ENCODE assay signal across 24 mouse cellular contexts in genomic region chr17:46642060-46642459, GRCm38 (mm10).
"Had no signal": no experiment of that assay in that cellular context is flagged by ENCODE, and none has a peak within 500 bp of the region (broad histone marks: within the 10 kb centered on the region; RNA-seq: fewer than 3 reads in every experiment).

No protein-coding gene starts in this region.

- H3K9ac ChIP-seq: heart, embryonic 13.5 days; heart, embryonic 15.5 days; hindbrain, embryonic 13.5 days; hindbrain, embryonic 15.5 days; limb, embryonic 13.5 days; limb, embryonic 15.5 days; liver, embryonic 12.5 days; liver, embryonic 14.5 days had no signal

- H3K27ac ChIP-seq: heart, embryonic 13.5 days; heart, embryonic 15.5 days; hindbrain, embryonic 13.5 days; hindbrain, embryonic 15.5 days; hindbrain, postnatal 0 days; kidney, postnatal 0 days; limb, embryonic 13.5 days; limb, embryonic 15.5 days; liver, embryonic 12.5 days; liver, embryonic 14.5 days had no signal

- H3K4me3 ChIP-seq: heart, embryonic 13.5 days; heart, embryonic 15.5 days; hindbrain, embryonic 13.5 days; hindbrain, embryonic 15.5 days; limb, embryonic 13.5 days; limb, embryonic 15.5 days; liver, embryonic 12.5 days had no signal

- H3K27me3 ChIP-seq: heart, embryonic 13.5 days; heart, embryonic 15.5 days; hindbrain, embryonic 13.5 days; hindbrain, embryonic 15.5 days; limb, embryonic 13.5 days; limb, embryonic 15.5 days; liver, embryonic 12.5 days had no signal

- H3K9me3 ChIP-seq: heart, embryonic 13.5 days; heart, embryonic 15.5 days; hindbrain, embryonic 13.5 days; hindbrain, embryonic 15.5 days; limb, embryonic 13.5 days; limb, embryonic 15.5 days; liver, embryonic 12.5 days had no signal

- ATAC-seq: hindbrain, postnatal 0 days; intestine, postnatal 0 days; liver, embryonic 12.5 days had no signal

- H3K4me2 ChIP-seq: heart, embryonic 11.5 days; heart, embryonic 13.5 days; heart, embryonic 15.5 days; hindbrain, embryonic 13.5 days; hindbrain, embryonic 15.5 days; limb, embryonic 13.5 days; limb, embryonic 15.5 days; liver, embryonic 12.5 days had no signal

- DNase-seq: gastrocnemius, postnatal 14 days; heart, adult 18-20 months; heart, postnatal 14 days; heart, postnatal 36 days; kidney, adult 18-20 months; kidney, adult 8-10 months; kidney, postnatal 14 days; kidney, postnatal 36 days; layer of hippocampus, adult 9-11 months; layer of hippocampus, postnatal 36 days; left cerebral cortex, postnatal 4 days; lung, adult 18-20 months had no signal
